ENCODE assay signal across 15 mouse cellular contexts in the genomic region with DNA sequence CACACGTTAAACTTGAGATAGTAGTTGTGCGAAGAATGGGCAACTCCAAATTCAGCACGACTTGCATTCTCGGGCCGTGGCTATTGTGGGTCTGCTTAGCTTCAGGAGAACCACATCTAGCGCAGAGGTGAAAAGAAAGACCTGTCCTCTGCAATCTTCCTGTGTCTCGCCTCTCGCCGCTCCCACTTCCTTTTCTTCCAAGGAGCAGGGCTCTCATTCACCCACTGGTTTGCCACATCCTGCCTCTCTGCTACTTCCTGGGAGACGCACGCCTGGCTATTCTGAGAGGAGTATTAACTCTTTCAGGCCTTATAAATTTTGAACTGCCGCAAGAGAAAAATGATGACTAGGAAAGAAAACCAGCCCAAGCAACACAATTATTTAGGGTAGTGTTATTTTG. TPM values are rescaled to one million over a fixed set of nuclear protein-coding genes. Genes with fewer than 3 reads are reported as not detected.
DNase-seq lines count a peak whose midpoint lies in the region; ATAC-seq and TF ChIP-seq lines count a peak whose summit lies in the region.
"Had no signal": no experiment of that assay in that cellular context is flagged by ENCODE, and none has a peak within 500 bp of the region (broad histone marks: within the 10 kb centered on the region; RNA-seq: fewer than 3 reads in every experiment).

No protein-coding gene starts in this region.

- H3K36me3 ChIP-seq in midbrain, embryonic 14.5 days (ENCODE audit: control insufficient read depth, insufficient read depth, low read length) = no peaks in the 10 kb centered on the region
- no peaks in the 10 kb centered on the region for H3K36me3 ChIP-seq in kidney, adult 2 months (ENCODE audit: control insufficient read depth, insufficient read depth, low read length)
- H3K36me3 ChIP-seq: kidney, embryonic 15.5 days; midbrain, embryonic 12.5 days had no signal

- H3K4me3 ChIP-seq in olfactory bulb, adult 2 months (ENCODE audit: insufficient read depth, low read depth, low read length) = no peak overlapping the region
- H3K4me3 ChIP-seq in midbrain, embryonic 14.5 days (replicated peaks; ENCODE audit: low read depth, low read length) = no peak overlapping the region
- no peak overlapping the region for H3K4me3 ChIP-seq in kidney, adult 2 months (ENCODE audit: insufficient read depth, low read depth, low read length)
- H3K4me3 ChIP-seq: embryonic facial prominence, embryonic 10.5 days; forebrain, embryonic 13.5 days; kidney, embryonic 15.5 days; midbrain, embryonic 12.5 days had no signal

- peak overlapping the region; percentile 54; the same call in 1 of the 2 replicates for H3K27ac ChIP-seq in olfactory bulb, adult 2 months (ENCODE audit: insufficient read depth, low read depth, low read length)
- no peak overlapping the region for H3K27ac ChIP-seq in midbrain, embryonic 14.5 days (replicated peaks; ENCODE audit: low read depth, low read length)
- H3K27ac ChIP-seq in kidney, adult 2 months (ENCODE audit: insufficient read depth, low read depth, low read length) = no peak overlapping the region
- H3K27ac ChIP-seq: embryonic facial prominence, embryonic 10.5 days; forebrain, embryonic 13.5 days; kidney, embryonic 15.5 days; midbrain, embryonic 12.5 days had no signal

- no peak for TF ChIP-seq POLR2A in olfactory bulb, adult 2 months (IDR thresholded peaks at IDR 0.05; ENCODE audit: insufficient read depth, low read depth, low read length)
- no peak for TF ChIP-seq POLR2A in kidney, adult 2 months (IDR thresholded peaks at IDR 0.05; ENCODE audit: low read depth, low read length)

- peaks cover 28% of the 10 kb centered on the region for H3K4me1 ChIP-seq in olfactory bulb, adult 2 months (ENCODE audit: control insufficient read depth, insufficient read depth, low read length)
- no peaks in the 10 kb centered on the region for H3K4me1 ChIP-seq in midbrain, embryonic 14.5 days (ENCODE audit: control insufficient read depth, insufficient read depth, low read length)
- peaks cover 6% of the 10 kb centered on the region; the same call in 1 of the 2 replicates for H3K4me1 ChIP-seq in kidney, adult 2 months (ENCODE audit: control insufficient read depth, insufficient read depth, low read length)

- TF ChIP-seq CTCF in olfactory bulb, adult 2 months (IDR thresholded peaks at IDR 0.05; ENCODE audit: insufficient read depth, low read depth, low read length) = no peak
- TF ChIP-seq CTCF in kidney, adult 2 months (conservative IDR thresholded peaks at IDR 0.05; ENCODE audit: insufficient read depth, insufficient read length, low read depth, low read length) = no peak

- WGBS in olfactory bulb, adult 2 months = 51% methylated on average over 12 of the region's 12 CpGs
- WGBS in midbrain, embryonic 14.5 days = 90% methylated on average over 12 of the region's 12 CpGs
- WGBS in kidney, adult 2 months = 71% methylated on average over 12 of the region's 12 CpGs

- ATAC-seq in CD4-positive, CD25-positive, alpha-beta regulatory T cell, adult 4 months = peak; percentile 53
- peak; percentile 72 for ATAC-seq in inflammation-experienced regulatory T-cells, adult 6 months
- ATAC-seq in midbrain, embryonic 14.5 days (ENCODE audit: low FRiP score, low TSS enrichment) = no peak
- ATAC-seq: forebrain, embryonic 13.5 days had no signal

- DNase-seq in CD4-positive helper T cell, adult 2 months (ENCODE audit: low read depth, low spot score) = peak; percentile 44
- no peak for DNase-seq in midbrain, embryonic 14.5 days
- no peak for DNase-seq in kidney, adult 2 months
- no peak for DNase-seq in right cerebral cortex, postnatal 4 days
- DNase-seq: adrenal gland, postnatal 10 days; cerebellum, adult 9-10 months; gastrocnemius, postnatal 36 days; heart, postnatal 36 days had no signal

- H3K9me3 ChIP-seq in midbrain, embryonic 14.5 days (ENCODE audit: control insufficient read depth, low read length) = no peaks in the 10 kb centered on the region
- H3K9me3 ChIP-seq: embryonic facial prominence, embryonic 10.5 days; forebrain, embryonic 13.5 days; kidney, embryonic 15.5 days; midbrain, embryonic 12.5 days had no signal

- no peak overlapping the region for H3K9ac ChIP-seq in midbrain, embryonic 14.5 days (replicated peaks; ENCODE audit: low read length)
- H3K9ac ChIP-seq: forebrain, embryonic 13.5 days; kidney, embryonic 15.5 days; midbrain, embryonic 12.5 days had no signal

- H3K27me3 ChIP-seq in midbrain, embryonic 14.5 days (ENCODE audit: control insufficient read depth, insufficient read depth, low read length) = no peaks in the 10 kb centered on the region
- H3K27me3 ChIP-seq in kidney, adult 2 months (replicated peaks; ENCODE audit: control insufficient read depth, insufficient read depth, low read length) = no peaks in the 10 kb centered on the region
- H3K27me3 ChIP-seq: forebrain, embryonic 13.5 days; kidney, embryonic 15.5 days; midbrain, embryonic 12.5 days had no signal

- no peak overlapping the region for H3K4me2 ChIP-seq in midbrain, embryonic 14.5 days (ENCODE audit: low read length)
- H3K4me2 ChIP-seq: forebrain, embryonic 13.5 days; kidney, embryonic 15.5 days; midbrain, embryonic 12.5 days had no signal

RNA-seq across cellular contexts. Expression of gene Uchl4, which starts 7.3 kb away (rescaled TPM):
- 1 to 10 TPM; 3.8 to 9.9 TPM for polyA plus RNA-seq in CD4-positive, CD25-positive, alpha-beta regulatory T cell, adult 4 months (2017; shearing (Covaris generic))
- 10 to 100 TPM in 2 of 3 experiments, 1 to 10 TPM in 1; 6.5 to 12.9 (median 12.1) TPM for polyA plus RNA-seq in inflammation-experienced regulatory T-cells, adult 6 months (2017; shearing (Covaris generic))
- polyA plus RNA-seq in olfactory bulb, adult 2 months (2012; ENCODE audit: insufficient read depth, insufficient read length, low replicate concordance, missing spikeins) = not detected in 2 replicates
- 2.9 and 3.0 TPM in 2 replicates for polyA plus RNA-seq in midbrain, embryonic 14.5 days (2014; fragmentation: Nextera tagmentation; extraction: Ambion mirVana)
- 0.11 and 0.15 TPM in 2 replicates for polyA plus RNA-seq in kidney, adult 2 months (2012; rRNA removed)

RNA-seq across cellular contexts. Expression of gene Map2k1, which starts 25.7 kb away (rescaled TPM):
- polyA plus RNA-seq in CD4-positive, CD25-positive, alpha-beta regulatory T cell, adult 4 months (2017; shearing (Covaris generic)) = 10 to 100 TPM; 31.5 to 33.0 TPM
- polyA plus RNA-seq in inflammation-experienced regulatory T-cells, adult 6 months (2017; shearing (Covaris generic)) = 10 to 100 TPM; 24.0 to 24.2 (median 24.1) TPM
- polyA plus RNA-seq in olfactory bulb, adult 2 months (2012; ENCODE audit: insufficient read depth, insufficient read length, low replicate concordance, missing spikeins) = 126 and 566 TPM in 2 replicates
- 46.4 and 50.7 TPM in 2 replicates for polyA plus RNA-seq in midbrain, embryonic 14.5 days (2014; fragmentation: Nextera tagmentation; extraction: Ambion mirVana)
- 40.8 and 46.3 TPM in 2 replicates for polyA plus RNA-seq in kidney, adult 2 months (2012; rRNA removed)

RNA-seq across cellular contexts. Expression of gene Snapc5, which starts 48.7 kb away (rescaled TPM):
- 10 to 100 TPM; 59.8 to 61.1 TPM for polyA plus RNA-seq in CD4-positive, CD25-positive, alpha-beta regulatory T cell, adult 4 months (2017; shearing (Covaris generic))
- 10 to 100 TPM; 55.9 to 72.3 (median 57.0) TPM for polyA plus RNA-seq in inflammation-experienced regulatory T-cells, adult 6 months (2017; shearing (Covaris generic))
- polyA plus RNA-seq in olfactory bulb, adult 2 months (2012; ENCODE audit: insufficient read depth, insufficient read length, low replicate concordance, missing spikeins) = not detected in 2 replicates
- polyA plus RNA-seq in midbrain, embryonic 14.5 days (2014; fragmentation: Nextera tagmentation; extraction: Ambion mirVana) = 25.6 and 29.7 TPM in 2 replicates
- 15.8 and 24.9 TPM in 2 replicates for polyA plus RNA-seq in kidney, adult 2 months (2012; rRNA removed)

RNA-seq across cellular contexts. Expression of gene Tipin, which starts 53.6 kb away (rescaled TPM):
- polyA plus RNA-seq in CD4-positive, CD25-positive, alpha-beta regulatory T cell, adult 4 months (2017; shearing (Covaris generic)) = 10 to 100 TPM; 49.9 to 60.6 TPM
- 100 to 1,000 TPM in 1 of 3 experiments, 10 to 100 TPM in 2; 52.8 to 148 (median 66.4) TPM for polyA plus RNA-seq in inflammation-experienced regulatory T-cells, adult 6 months (2017; shearing (Covaris generic))
- polyA plus RNA-seq in olfactory bulb, adult 2 months (2012; ENCODE audit: insufficient read depth, insufficient read length, low replicate concordance, missing spikeins) = not detected in 2 replicates
- polyA plus RNA-seq in midbrain, embryonic 14.5 days (2014; fragmentation: Nextera tagmentation; extraction: Ambion mirVana) = 79.8 and 103 TPM in 2 replicates
- 3.2 and 5.5 TPM in 2 replicates for polyA plus RNA-seq in kidney, adult 2 months (2012; rRNA removed)

RNA-seq across cellular contexts. Expression of gene Rpl4, which starts 54.6 kb away (rescaled TPM):
- polyA plus RNA-seq in CD4-positive, CD25-positive, alpha-beta regulatory T cell, adult 4 months (2017; shearing (Covaris generic)) = 1,000 to 10,000 TPM; 3,641 to 3,879 TPM
- 1,000 to 10,000 TPM; 2,319 to 3,701 (median 3,342) TPM for polyA plus RNA-seq in inflammation-experienced regulatory T-cells, adult 6 months (2017; shearing (Covaris generic))
- 468 TPM in 1 of 2 replicates, not detected in the other for polyA plus RNA-seq in olfactory bulb, adult 2 months (2012; ENCODE audit: insufficient read depth, insufficient read length, low replicate concordance, missing spikeins)
- polyA plus RNA-seq in midbrain, embryonic 14.5 days (2014; fragmentation: Nextera tagmentation; extraction: Ambion mirVana) = 640 and 695 TPM in 2 replicates
- polyA plus RNA-seq in kidney, adult 2 months (2012; rRNA removed) = 373 and 421 TPM in 2 replicates
